Mouse (Mus musculus) activated CD4-positive, CD25-positive, alpha-beta regulatory T cell (primary cell): ENCODE measurements around the gene Grk5. TPM values are rescaled to one million over a fixed set of nuclear protein-coding genes. Genes with fewer than 3 reads are reported as not detected.

Experiments
- polyA plus RNA-seq, 2 experiments: library from polyadenylated mRNA; unstranded; fragments of 100-300 nt; shearing (Covaris generic); gene quantifications; one replicate each; pipeline ENCODE4 v1.2.1; 2017

The Grk5 gene
- 1 to 10 TPM; 1.5 to 3.0 TPM for polyA plus RNA-seq

GRCm38 (mm10) chr19:60889714-60890315, at the start of gene Grk5:
TSS of gene Grk5 (plus strand) at chr19:60889749.

GRCm38 (mm10) chr19:60860868-60861700, 28.5 kb upstream of the Grk5 start, which contains the start of gene Sfxn4:
TSS of gene Sfxn4 (minus strand) at chr19:60861479.

GRCm38 (mm10) chr19:60874064-60874694, 15.4 kb upstream of the Grk5 start, which contains the start of gene Prdx3:
TSS of gene Prdx3 (minus strand) at chr19:60874556.

GRCm38 (mm10) chr19:61140342-61141206, 251.0 kb downstream of the Grk5 start, which contains the start of gene Zfp950:
TSS of gene Zfp950 (minus strand) at chr19:61140840.

Other genes with a start within 250 kb of the Grk5 start
- gene Nanos1, start 133.8 kb upstream of the Grk5 start, polyA plus RNA-seq = 1 to 10 TPM in 1 of 2 experiments, under 1 TPM in 1; 0.99 to 5.0 TPM
- gene Eif3a, start 99.1 kb upstream of the Grk5 start, polyA plus RNA-seq = 100 to 1,000 TPM in 1 of 2 experiments, 10 to 100 TPM in 1; 95.6 to 113 TPM
- 10 to 100 TPM; 36.9 to 40.0 TPM for gene Fam45a, start 78.2 kb upstream of the Grk5 start, polyA plus RNA-seq
- 1 to 10 TPM; 1.6 to 2.6 TPM for gene Sfxn4, start 28.3 kb upstream of the Grk5 start, polyA plus RNA-seq
- 100 to 1,000 TPM in 1 of 2 experiments, 10 to 100 TPM in 1; 90.8 to 105 TPM for gene Prdx3, start 15.2 kb upstream of the Grk5 start, polyA plus RNA-seq